Mouse (Mus musculus): Measurements from ENCODE around the gene Scaf4. TPM values are rescaled to one million over a fixed set of nuclear protein-coding genes. Genes with fewer than 3 reads are reported as not detected.
"Not testable (repeated sequence)": the region's sequence is repeated elsewhere in the genome, so short reads cannot be mapped to it uniquely, and the experiment has no call there.

Scaf4 gene
- polyA plus RNA-seq, 1 experiment from 2014 or later: 24.5 TPM

GRCm38 (mm10) chr16:90215879-90216278 lies 68.4 kb downstream of the Scaf4 start:
- not testable (repeated sequence) for H3K4me1 ChIP-seq (ENCODE audit: control insufficient read depth, insufficient read depth, low read length); H3K4me3 ChIP-seq (ENCODE audit: low read depth, low read length); H3K27ac ChIP-seq (replicated peaks; ENCODE audit: low read depth, low read length); H3K36me3 ChIP-seq (replicated peaks; ENCODE audit: control insufficient read depth, insufficient read depth, low read depth, low read length); ATAC-seq (replicated peaks; ENCODE audit: insufficient number of reproducible peaks, low FRiP score, low TSS enrichment, low read depth); H3K4me2 ChIP-seq (ENCODE audit: low read depth, low read length); H3K9me3 ChIP-seq (replicated peaks; ENCODE audit: control insufficient read depth, low read length); DNase-seq (ENCODE audit: low spot score); H3K27me3 ChIP-seq (ENCODE audit: control insufficient read depth, insufficient read depth, low read length); H3K9ac ChIP-seq (replicated peaks; ENCODE audit: low read length)
- WGBS: 88% methylated on average over 5 of the region's 5 CpGs

DNA sequence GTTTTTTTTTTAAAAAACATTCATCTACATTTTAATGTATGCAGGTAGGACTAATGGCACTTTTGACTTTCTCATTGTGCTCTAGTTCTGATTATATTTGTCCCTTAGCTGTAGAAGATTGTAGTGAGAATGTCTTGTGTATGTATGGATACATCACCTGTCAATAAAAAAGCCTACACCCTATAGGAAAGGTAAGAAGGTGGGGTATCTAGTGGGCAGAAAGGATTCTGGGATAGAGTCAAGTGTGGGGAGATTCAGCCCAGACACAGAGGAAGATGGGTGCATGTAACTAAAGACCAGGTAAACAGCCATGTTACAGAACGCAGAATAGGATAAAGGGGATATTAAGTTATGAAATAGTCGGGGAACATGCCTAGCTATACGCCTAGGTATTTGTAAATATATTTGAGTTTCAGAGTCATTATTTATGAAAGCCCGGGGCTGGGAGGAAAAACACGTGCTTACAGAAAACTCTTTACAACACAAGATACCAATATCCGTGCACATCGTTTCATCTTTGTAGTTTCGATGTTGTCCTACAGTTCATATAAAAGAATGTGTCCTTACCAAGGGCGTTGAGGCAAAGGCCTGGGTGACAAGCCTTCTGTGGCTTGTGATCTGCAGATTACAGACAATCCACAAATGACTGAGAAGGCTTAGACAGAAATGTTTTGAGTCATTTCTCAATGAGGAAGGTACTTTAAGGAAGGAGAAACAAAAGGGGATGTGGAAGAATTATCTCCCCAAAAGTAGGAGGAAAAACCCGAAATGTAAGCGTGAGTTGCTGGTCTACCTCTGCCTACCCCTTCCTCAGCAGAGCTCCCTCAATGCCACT lies 69.4 kb downstream of the Scaf4 start:
- WGBS: 93% methylated on average over 11 of the region's 11 CpGs
- ATAC-seq (replicated peaks; ENCODE audit: insufficient number of reproducible peaks, low FRiP score, low TSS enrichment, low read depth): no peak

GRCm38 (mm10) chr16:90213477-90214339 lies 70.6 kb downstream of the Scaf4 start:
- Histone ChIP-seq H3K4me3 (ENCODE audit: low read depth, low read length) (no peak overlapping the region), H3K27me3 (ENCODE audit: control insufficient read depth, insufficient read depth, low read length) (no peaks in the 10 kb centered on the region), H3K27ac (replicated peaks; ENCODE audit: low read depth, low read length) (no peak overlapping the region), H3K36me3 (replicated peaks; ENCODE audit: control insufficient read depth, insufficient read depth, low read depth, low read length) (no peaks in the 10 kb centered on the region), H3K4me2 (ENCODE audit: low read depth, low read length) (no peak overlapping the region), H3K9ac (replicated peaks; ENCODE audit: low read length) (no peak overlapping the region), H3K9me3 (replicated peaks; ENCODE audit: control insufficient read depth, low read length) (no peaks in the 10 kb centered on the region), H3K4me1 (ENCODE audit: control insufficient read depth, insufficient read depth, low read length) (no peaks in the 10 kb centered on the region)
- no peak for ATAC-seq (replicated peaks; ENCODE audit: insufficient number of reproducible peaks, low FRiP score, low TSS enrichment, low read depth)
- DNase-seq (ENCODE audit: low spot score): no peak
- WGBS: 80% methylated on average over 12 of the region's 12 CpGs

More for the DNA sequence above, 69.4 kb downstream of the Scaf4 start:
- no peak overlapping the region for H3K4me2 ChIP-seq (ENCODE audit: low read depth, low read length)
- no peaks in the 10 kb centered on the region for H3K9me3 ChIP-seq (replicated peaks; ENCODE audit: control insufficient read depth, low read length)
- H3K4me1 ChIP-seq (ENCODE audit: control insufficient read depth, insufficient read depth, low read length): no peaks in the 10 kb centered on the region
- no peak overlapping the region for H3K4me3 ChIP-seq (ENCODE audit: low read depth, low read length)
- no peaks in the 10 kb centered on the region for H3K27me3 ChIP-seq (ENCODE audit: control insufficient read depth, insufficient read depth, low read length)
- no peaks in the 10 kb centered on the region for H3K36me3 ChIP-seq (replicated peaks; ENCODE audit: control insufficient read depth, insufficient read depth, low read depth, low read length)
- no peak overlapping the region for H3K9ac ChIP-seq (replicated peaks; ENCODE audit: low read length)
- no peak overlapping the region for H3K27ac ChIP-seq (replicated peaks; ENCODE audit: low read depth, low read length)
- DNase-seq (ENCODE audit: low spot score): no peak

GRCm38 (mm10) chr16:90211767-90212166 lies 72.5 kb downstream of the Scaf4 start:
- DNase-seq (ENCODE audit: low spot score): no peak
- H3K9me3 ChIP-seq (replicated peaks; ENCODE audit: control insufficient read depth, low read length): no peaks in the 10 kb centered on the region
- no peaks in the 10 kb centered on the region for H3K4me1 ChIP-seq (ENCODE audit: control insufficient read depth, insufficient read depth, low read length)
- no peak overlapping the region for H3K4me3 ChIP-seq (ENCODE audit: low read depth, low read length)
- no peak overlapping the region for H3K9ac ChIP-seq (replicated peaks; ENCODE audit: low read length)
- 87% methylated on average over 8 of the region's 8 CpGs for WGBS
- no peaks in the 10 kb centered on the region for H3K36me3 ChIP-seq (replicated peaks; ENCODE audit: control insufficient read depth, insufficient read depth, low read depth, low read length)
- ATAC-seq (replicated peaks; ENCODE audit: insufficient number of reproducible peaks, low FRiP score, low TSS enrichment, low read depth): no peak
- H3K27me3 ChIP-seq (ENCODE audit: control insufficient read depth, insufficient read depth, low read length): no peaks in the 10 kb centered on the region
- H3K4me2 ChIP-seq (ENCODE audit: low read depth, low read length): no peak overlapping the region
- no peak overlapping the region for H3K27ac ChIP-seq (replicated peaks; ENCODE audit: low read depth, low read length)

DNA sequence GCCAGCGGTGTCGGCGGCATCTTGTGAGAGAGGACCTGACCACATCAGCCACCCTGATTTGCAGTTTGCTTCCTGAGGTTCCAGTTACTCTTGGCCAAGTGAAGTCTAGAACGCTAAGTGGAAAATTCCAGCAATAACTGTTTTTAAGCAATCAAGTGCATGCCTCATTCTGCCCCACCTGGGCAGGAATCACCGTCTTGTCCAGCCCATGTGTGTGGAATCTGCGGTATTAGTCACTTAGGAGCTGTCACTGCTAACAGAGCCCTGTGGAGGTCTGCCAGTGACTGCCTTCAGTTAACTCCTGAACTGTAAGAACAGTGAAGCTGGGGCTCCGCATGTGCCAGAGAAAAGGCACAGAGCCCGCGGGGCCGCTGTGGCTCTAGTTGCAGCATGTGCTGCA lies 73.6 kb downstream of the Scaf4 start:
- no peak overlapping the region for H3K4me3 ChIP-seq (ENCODE audit: low read depth, low read length)
- DNase-seq (ENCODE audit: low spot score) (no peak), ATAC-seq (replicated peaks; ENCODE audit: insufficient number of reproducible peaks, low FRiP score, low TSS enrichment, low read depth) (no peak)
- no peaks in the 10 kb centered on the region for H3K27me3 ChIP-seq (ENCODE audit: control insufficient read depth, insufficient read depth, low read length)
- no peaks in the 10 kb centered on the region for H3K4me1 ChIP-seq (ENCODE audit: control insufficient read depth, insufficient read depth, low read length)
- 85% methylated on average over 10 of the region's 10 CpGs for WGBS
- H3K4me2 ChIP-seq (ENCODE audit: low read depth, low read length): no peak overlapping the region
- no peaks in the 10 kb centered on the region for H3K9me3 ChIP-seq (replicated peaks; ENCODE audit: control insufficient read depth, low read length)
- no peak overlapping the region for H3K9ac ChIP-seq (replicated peaks; ENCODE audit: low read length)
- no peak overlapping the region for H3K27ac ChIP-seq (replicated peaks; ENCODE audit: low read depth, low read length)
- no peaks in the 10 kb centered on the region for H3K36me3 ChIP-seq (replicated peaks; ENCODE audit: control insufficient read depth, insufficient read depth, low read depth, low read length)

- H3K36me3 ChIP-seq (replicated peaks; ENCODE audit: control insufficient read depth, insufficient read depth, low read depth, low read length): no peaks in the 10 kb centered on the region
- H3K27me3 ChIP-seq (ENCODE audit: control insufficient read depth, insufficient read depth, low read length): no peaks in the 10 kb centered on the region
- 80% methylated on average over 3 of the region's 3 CpGs for WGBS
- H3K4me3 ChIP-seq (ENCODE audit: low read depth, low read length): no peak overlapping the region
- no peaks in the 10 kb centered on the region for H3K4me1 ChIP-seq (ENCODE audit: control insufficient read depth, insufficient read depth, low read length)
- no peak for ATAC-seq (replicated peaks; ENCODE audit: insufficient number of reproducible peaks, low FRiP score, low TSS enrichment, low read depth)
- DNase-seq (ENCODE audit: low spot score): no peak
- no peak overlapping the region for H3K9ac ChIP-seq (replicated peaks; ENCODE audit: low read length)
- no peaks in the 10 kb centered on the region for H3K9me3 ChIP-seq (replicated peaks; ENCODE audit: control insufficient read depth, low read length)
- H3K27ac ChIP-seq (replicated peaks; ENCODE audit: low read depth, low read length): no peak overlapping the region
- no peak overlapping the region for H3K4me2 ChIP-seq (ENCODE audit: low read depth, low read length)
Measured at GRCm38 (mm10) chr16:90208996-90209395, 75.3 kb downstream of the Scaf4 start.

- Histone ChIP-seq H3K27ac (replicated peaks; ENCODE audit: low read depth, low read length) (no peak overlapping the region), H3K4me3 (ENCODE audit: low read depth, low read length) (no peak overlapping the region), H3K27me3 (ENCODE audit: control insufficient read depth, insufficient read depth, low read length) (no peaks in the 10 kb centered on the region), H3K4me2 (ENCODE audit: low read depth, low read length) (no peak overlapping the region), H3K4me1 (ENCODE audit: control insufficient read depth, insufficient read depth, low read length) (no peaks in the 10 kb centered on the region), H3K9ac (replicated peaks; ENCODE audit: low read length) (no peak overlapping the region), H3K36me3 (replicated peaks; ENCODE audit: control insufficient read depth, insufficient read depth, low read depth, low read length) (no peaks in the 10 kb centered on the region), H3K9me3 (replicated peaks; ENCODE audit: control insufficient read depth, low read length) (no peaks in the 10 kb centered on the region)
- WGBS: 95% methylated on average over 2 of the region's 2 CpGs
- DNase-seq (ENCODE audit: low spot score): no peak
- ATAC-seq (replicated peaks; ENCODE audit: insufficient number of reproducible peaks, low FRiP score, low TSS enrichment, low read depth): no peak
Measured at GRCm38 (mm10) chr16:90204868-90205267, 79.4 kb downstream of the Scaf4 start.

Data from embryonic facial prominence, embryonic 11.5 days (tissue).